Mouse (Mus musculus): ENCODE measurements at regions not wholly inside any gene's neighbourhood (a gene's known extent, or its start where the extent isn't known, plus 50 kb on each side); places are given as distances from the start of the nearest gene placed in this dataset.
A peak's percentile ranks its signal among the peaks of the same experiment; 100 is the strongest.

GRCm38 (mm10) chr12:32489415-32490139 is 111.1 kb downstream of the Ccdc71l start:
- DNase-seq (ENCODE audit: low spot score in 2 of 2): no peak

- DNase-seq (ENCODE audit: low spot score in 2 of 2): peak; percentile 3 to 35
Measured at GRCm38 (mm10) chr12:32504196-32504595, 125.7 kb downstream of the Ccdc71l start.

GRCm38 (mm10) chr12:32508671-32509070 is 130.2 kb downstream of the Ccdc71l start:
- no peak for DNase-seq (ENCODE audit: low spot score in 2 of 2)

GRCm38 (mm10) chr12:32525586-32525985 is 147.1 kb downstream of the Ccdc71l start:
- no peak for DNase-seq (ENCODE audit: low spot score in 2 of 2)

DNA sequence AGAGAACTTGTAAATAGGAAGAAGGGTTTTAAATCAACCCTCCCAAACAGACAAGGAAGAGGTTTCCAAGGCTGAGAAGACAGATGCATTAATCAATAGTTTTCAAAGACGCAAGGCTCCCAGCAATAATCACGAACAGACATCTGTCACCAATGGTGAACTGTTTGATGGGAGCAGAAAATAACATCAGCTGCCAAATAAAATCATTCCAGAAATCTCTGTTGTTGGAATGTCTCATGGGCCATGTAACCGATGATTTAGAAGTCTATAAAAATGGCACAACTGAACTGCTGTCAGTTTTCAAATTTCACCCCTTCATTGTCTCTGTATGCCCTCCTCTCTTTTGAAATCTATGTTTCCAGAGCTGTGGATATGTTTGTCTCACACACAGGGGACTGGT is 152.7 kb downstream of the Ccdc71l start:
- no peak for DNase-seq (ENCODE audit: low spot score in 2 of 2)

DNA sequence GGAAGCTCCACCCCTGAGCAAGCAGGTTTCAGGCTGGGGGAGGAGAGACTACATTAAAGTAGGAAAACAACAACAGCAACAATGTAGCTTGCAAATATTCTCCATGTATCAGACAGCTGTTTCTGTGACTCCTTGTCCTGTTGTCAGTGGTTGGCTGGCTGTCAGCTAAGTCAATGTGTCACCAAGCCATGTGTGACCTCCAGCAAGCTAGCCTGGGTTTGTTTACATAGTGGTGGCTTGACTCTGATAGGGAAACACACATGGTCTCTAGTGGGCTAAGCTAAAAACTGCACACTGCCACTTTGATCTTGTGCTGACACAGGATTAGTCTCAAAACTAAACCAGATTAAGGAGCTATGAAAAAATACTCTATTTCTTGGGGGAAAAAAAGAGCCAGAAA is 155.1 kb downstream of the Ccdc71l start:
- no peak for DNase-seq (ENCODE audit: low spot score in 2 of 2)

GRCm38 (mm10) chr12:32545466-32545865 is 167.0 kb downstream of the Ccdc71l start:
- no peak for DNase-seq (ENCODE audit: low spot score in 2 of 2)

GRCm38 (mm10) chr12:32546356-32546755 is 167.9 kb downstream of the Ccdc71l start:
- no peak for DNase-seq (ENCODE audit: low spot score in 2 of 2)

DNA sequence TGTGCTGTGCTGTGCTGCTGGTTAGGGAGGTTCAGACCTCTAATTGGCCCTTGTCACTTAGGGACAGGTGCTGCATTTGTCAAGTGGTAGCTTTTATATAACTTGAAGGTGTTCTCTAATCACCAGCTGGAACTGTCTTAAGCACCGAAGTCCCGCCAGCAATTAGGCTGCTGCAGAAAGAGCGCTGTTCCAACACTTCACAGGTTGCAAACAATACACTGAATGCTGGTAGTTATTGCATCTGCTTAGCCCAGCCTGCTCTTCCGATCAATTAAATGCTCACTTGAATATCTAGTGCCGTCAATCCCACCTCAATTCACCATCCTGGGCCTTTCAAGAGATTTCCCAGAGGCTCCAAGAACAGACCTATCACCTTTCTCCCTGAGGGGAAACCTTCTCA is 175.3 kb downstream of the Ccdc71l start:
- DNase-seq (ENCODE audit: low spot score in 2 of 2): no peak

DNA sequence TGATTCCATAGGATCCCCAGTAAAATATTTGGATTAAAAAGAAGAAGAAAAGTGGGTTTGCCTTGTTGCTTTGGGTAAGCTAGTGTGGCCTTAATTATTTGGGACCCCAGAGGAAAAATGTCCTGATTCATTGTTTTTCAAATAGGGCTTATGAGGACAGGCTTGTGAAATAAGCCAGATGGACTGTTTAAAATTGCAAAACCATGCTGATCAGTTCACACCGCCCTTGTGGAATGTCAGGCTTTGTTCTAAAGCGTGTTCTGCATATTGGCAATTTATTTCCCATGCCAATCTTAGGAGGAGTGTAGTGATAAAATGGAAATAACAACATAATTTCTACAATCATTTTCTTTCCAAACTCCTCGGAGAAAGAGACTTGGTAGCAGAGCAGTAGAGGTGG is 189.3 kb downstream of the Ccdc71l start:
- no peak for DNase-seq (ENCODE audit: low spot score in 2 of 2)

GRCm38 (mm10) chr12:32581304-32581703 is 202.8 kb downstream of the Ccdc71l start:
- DNase-seq (ENCODE audit: low spot score in 2 of 2): no peak

DNA sequence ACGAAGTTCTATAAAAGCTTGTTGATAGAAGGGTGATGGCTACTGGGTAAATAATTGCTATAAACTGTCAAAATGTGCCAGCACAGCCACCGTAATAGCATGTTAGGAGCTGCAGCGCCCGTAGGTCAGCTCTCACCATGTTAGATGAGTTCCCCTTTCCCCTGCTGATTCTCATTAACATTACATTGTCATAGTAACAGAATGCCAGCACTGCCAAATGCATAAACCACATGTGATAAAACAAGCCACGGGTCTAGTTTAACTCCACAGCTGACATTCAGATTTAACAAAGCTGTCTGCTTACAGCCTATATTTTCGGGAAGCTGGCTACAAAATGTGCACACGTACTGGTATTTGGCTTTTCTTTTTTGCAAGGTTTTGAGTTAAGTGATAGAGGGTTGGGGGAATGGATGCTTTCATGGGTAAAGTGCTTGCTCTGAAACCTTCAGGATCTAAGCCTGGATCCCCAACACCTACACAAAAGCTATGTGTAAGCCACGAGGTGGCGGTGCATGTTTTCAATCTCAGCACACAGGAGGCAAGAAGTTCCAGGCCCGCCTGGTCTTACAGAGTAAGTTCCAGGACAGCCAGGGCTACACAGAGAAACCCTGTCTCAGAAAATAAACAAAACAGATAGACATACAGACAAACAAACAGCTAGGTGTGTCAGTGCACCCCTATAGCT is 217.1 kb upstream of the Nampt start:
- no peak for DNase-seq (ENCODE audit: low spot score in 2 of 2)

- no peak for DNase-seq (ENCODE audit: low spot score in 2 of 2)
Measured at GRCm38 (mm10) chr12:32605353-32605752, 214.0 kb upstream of the Nampt start.

GRCm38 (mm10) chr12:32615000-32615399 is 204.3 kb upstream of the Nampt start:
- DNase-seq (ENCODE audit: low spot score in 2 of 2): no peak

GRCm38 (mm10) chr12:32616086-32616485 is 203.3 kb upstream of the Nampt start:
- no peak for DNase-seq (ENCODE audit: low spot score in 2 of 2)

DNA sequence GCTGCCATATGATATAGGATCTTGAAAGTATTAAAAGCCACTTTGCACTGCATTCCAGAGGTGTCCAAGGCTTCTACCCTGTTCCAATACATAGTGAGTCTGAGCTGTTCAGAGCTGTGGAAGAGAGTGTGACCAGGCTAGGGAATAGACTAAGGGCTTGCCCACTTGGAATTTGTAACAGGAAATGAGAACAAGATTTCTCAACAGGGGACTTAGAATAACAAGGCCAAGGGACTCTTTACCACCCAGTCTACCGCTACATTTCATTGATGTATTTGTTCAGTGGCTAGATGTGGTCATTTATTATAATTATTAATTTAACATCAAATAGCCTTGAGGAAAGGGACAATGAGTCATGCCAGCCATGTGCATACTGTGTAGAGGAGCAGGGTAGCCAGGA is 202.3 kb upstream of the Nampt start:
- no peak for DNase-seq (ENCODE audit: low spot score in 2 of 2)

GRCm38 (mm10) chr12:32619830-32620229 is 199.5 kb upstream of the Nampt start:
- DNase-seq (ENCODE audit: low spot score in 2 of 2): no peak

DNA sequence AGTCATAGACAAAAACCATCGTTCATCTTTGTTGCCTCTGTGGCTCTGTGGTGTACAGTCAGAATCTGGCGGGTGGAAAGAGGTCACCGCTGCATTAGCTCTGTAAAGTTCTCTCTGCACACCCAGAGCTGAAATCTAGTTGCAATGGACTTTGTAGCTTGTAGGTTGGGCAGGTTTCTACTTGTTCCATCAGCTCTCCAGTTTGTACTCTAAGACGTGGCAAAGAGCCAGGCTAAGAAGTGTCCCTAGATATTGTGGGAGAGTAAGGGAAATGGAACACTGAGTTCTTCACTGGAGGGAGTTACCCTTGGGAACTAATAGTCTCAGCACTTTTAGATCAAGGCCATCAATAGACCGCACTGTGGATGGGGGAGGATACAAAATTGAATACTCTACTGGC is 197.6 kb upstream of the Nampt start:
- no peak for DNase-seq (ENCODE audit: low spot score in 2 of 2)

GRCm38 (mm10) chr12:32628552-32628951 is 190.8 kb upstream of the Nampt start:
- no peak for DNase-seq (ENCODE audit: low spot score in 2 of 2)

DNA sequence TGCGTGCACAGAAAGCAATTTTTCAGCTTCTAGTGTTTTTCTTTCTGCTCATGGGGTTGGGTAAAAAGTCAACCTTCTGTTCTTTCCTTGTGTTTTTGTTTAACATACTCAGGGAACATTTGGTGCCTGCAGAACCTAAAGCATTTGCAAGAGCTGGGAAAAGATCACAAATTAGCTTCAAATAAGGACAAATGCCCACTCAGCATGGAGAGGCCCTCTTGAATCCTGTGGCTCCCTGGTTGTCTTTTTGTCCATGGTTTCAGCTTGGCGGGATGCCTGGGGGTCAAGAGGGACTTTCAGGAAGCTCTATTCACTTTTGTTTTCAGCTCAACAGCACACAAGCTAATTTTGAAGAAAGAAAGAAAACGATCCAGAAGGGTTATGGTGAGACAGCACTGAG is 186.4 kb upstream of the Nampt start:
- peak in 1 of 2 experiments; percentile 14 for DNase-seq (ENCODE audit: low spot score in 2 of 2)

DNA sequence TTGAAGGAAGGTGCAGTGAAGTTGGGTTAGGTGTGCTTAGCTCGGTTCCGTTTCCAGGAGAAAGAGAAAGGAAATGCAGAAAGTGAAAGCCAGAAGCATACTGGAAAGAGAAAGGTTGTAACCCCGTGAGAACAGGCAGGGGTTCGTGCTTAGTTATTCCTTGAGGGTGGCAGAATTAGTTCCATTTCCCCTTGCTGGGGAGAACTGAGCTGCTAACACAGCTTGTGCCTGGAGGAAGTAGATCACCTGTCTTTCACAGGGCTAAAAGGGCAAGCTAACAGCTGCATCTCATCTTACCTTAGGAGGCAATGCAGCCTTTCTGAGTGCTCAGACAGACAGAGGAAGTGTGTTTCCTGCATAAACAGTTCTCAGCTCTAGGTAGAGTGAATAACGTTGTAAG is 184.3 kb upstream of the Nampt start:
- no peak for DNase-seq (ENCODE audit: low spot score in 2 of 2)

GRCm38 (mm10) chr12:32637400-32638100 is 181.8 kb upstream of the Nampt start:
- DNase-seq (ENCODE audit: low spot score in 2 of 2): peak in 1 of 2 experiments; percentile 19

GRCm38 (mm10) chr12:32640591-32640990 is 178.8 kb upstream of the Nampt start:
- DNase-seq (ENCODE audit: low spot score in 2 of 2): no peak
